Mouse (Mus musculus) skeletal muscle tissue, adult 2 months (tissue): ENCODE measurements around the gene Tshz2.

Source experiments
- DNase-seq: peaks from one replicate; pipeline ENCODE4 v3.0.0-alpha.2; 2012; ENCODE audit warnings: low read depth, low spot score

Gene Tshz2

GRCm38 (mm10) chr2:170101932-170102331 lies 469.1 kb downstream of the Tshz2 start:
- DNase-seq: no peak

- DNase-seq: no peak
These were observed 470.5 kb downstream of the Tshz2 start for GRCm38 (mm10) chr2:170103341-170103740.

GRCm38 (mm10) chr2:170103852-170104251 lies 471.0 kb downstream of the Tshz2 start:
- no peak for DNase-seq

GRCm38 (mm10) chr2:170104396-170104795 lies 471.6 kb downstream of the Tshz2 start:
- DNase-seq: no peak

GRCm38 (mm10) chr2:170106000-170106399 lies 473.2 kb downstream of the Tshz2 start:
- no peak for DNase-seq

- no peak for DNase-seq
These were observed 475.0 kb downstream of the Tshz2 start for GRCm38 (mm10) chr2:170107791-170108190.

- no peak for DNase-seq
These were observed 476.7 kb downstream of the Tshz2 start for GRCm38 (mm10) chr2:170109528-170109927.

GRCm38 (mm10) chr2:170110306-170110705 lies 477.5 kb downstream of the Tshz2 start:
- no peak for DNase-seq

- peak; percentile 57 for DNase-seq
These were observed 484.0 kb downstream of the Tshz2 start for GRCm38 (mm10) chr2:170116704-170117281.

- no peak for DNase-seq
These were observed 487.6 kb downstream of the Tshz2 start for GRCm38 (mm10) chr2:170120139-170121027.
